Mouse (Mus musculus) liver, postnatal 0 days (tissue): ENCODE results near the gene Pole2. TPM values are rescaled to one million over a fixed set of nuclear protein-coding genes. Genes with fewer than 3 reads are reported as not detected.

Experiments
- ATAC-seq: fragments of 200-750 bp; cut with Nextera tagmentation; 2 replicates; pipeline ENCODE4 v1.8.0; 2017; ENCODE audit warnings: mild to moderate bottlenecking, moderate library complexity
- DNase-seq: peaks from one replicate; pipeline ENCODE4 v3.0.0-alpha.2; 2016
- H3K27ac ChIP-seq: fragments of 300-500 bp; sonication (generic); 2 replicates; pipeline ENCODE4 v1.5.1; 2014; ENCODE audit warnings: antibody characterized with exemption, moderate library complexity, mild to moderate bottlenecking, low read depth
- H3K27me3 ChIP-seq: fragments of 300-500 bp; sonication (generic); 2 replicates; pipeline ENCODE4 v1.6.1; 2014; ENCODE audit warnings: low read length, control low read depth, mixed read lengths; ENCODE audit not compliant: insufficient read depth
- H3K36me3 ChIP-seq: fragments of 300-500 bp; sonication (generic); replicated peaks from 2 replicates; pipeline ENCODE4 v1.6.1; 2014; ENCODE audit warnings: mild to moderate bottlenecking, control low read depth, low read length, moderate library complexity, mixed read lengths; ENCODE audit not compliant: insufficient read depth
- H3K4me1 ChIP-seq: fragments of 300-500 bp; sonication (generic); 2 replicates; pipeline ENCODE4 v1.6.1; 2014; ENCODE audit warnings: antibody characterized with exemption, mild to moderate bottlenecking, control low read depth; ENCODE audit not compliant: insufficient read depth
- H3K4me2 ChIP-seq: fragments of 300-500 bp; sonication (generic); 2 replicates; pipeline ENCODE4 v1.6.1; 2014; ENCODE audit warnings: low read depth, mild to moderate bottlenecking, low read length, moderate library complexity, mixed read lengths
- H3K4me3 ChIP-seq: fragments of 300-500 bp; sonication (generic); 2 replicates; pipeline ENCODE4 v1.5.1; 2014; ENCODE audit warnings: low read depth, low read length
- H3K9ac ChIP-seq: fragments of 300-500 bp; sonication (generic); replicated peaks from 2 replicates; pipeline ENCODE4 v1.6.1; 2014; ENCODE audit warnings: mild to moderate bottlenecking, moderate library complexity
- H3K9me3 ChIP-seq: fragments of 300-500 bp; sonication (generic); 2 replicates; pipeline ENCODE4 v1.6.1; 2016; ENCODE audit warnings: mild to moderate bottlenecking, control low read depth, low read length, mixed read lengths
- CTCF ChIP-seq: sonication (generic); IDR thresholded peaks from 2 replicates; pipeline ENCODE4 v1.5.1; 2016; ENCODE audit warnings: antibody characterized with exemption, low read depth
- EP300 ChIP-seq: IDR thresholded peaks from 2 replicates; pipeline ENCODE4 v1.6.1; 2016; ENCODE audit warnings: antibody characterized with exemption, low read depth, mild to moderate bottlenecking
- WGBS: fragments of 180-500 bp; shearing (Covaris S2); extraction: QIAGEN DNeasy Blood & Tissue Kit; methylation state at CpG from one replicate; pipeline ENCODE4 v1.1.7; 2014; ENCODE audit not compliant: insufficient replicate concordance; 5-methylcytosine and 5-hydroxymethylcytosine counted together
- polyA plus RNA-seq: library from polyadenylated mRNA; unstranded; fragments of >200 nt; fragmentation: Nextera tagmentation; extraction: Ambion mirVana; gene quantifications from 2 replicates; pipeline ENCODE4 v1.2.1, GENCODE M21; 2015

Pole2 gene
- polyA plus RNA-seq, 1 experiment from 2014 or later = 9.3 TPM

DNA sequence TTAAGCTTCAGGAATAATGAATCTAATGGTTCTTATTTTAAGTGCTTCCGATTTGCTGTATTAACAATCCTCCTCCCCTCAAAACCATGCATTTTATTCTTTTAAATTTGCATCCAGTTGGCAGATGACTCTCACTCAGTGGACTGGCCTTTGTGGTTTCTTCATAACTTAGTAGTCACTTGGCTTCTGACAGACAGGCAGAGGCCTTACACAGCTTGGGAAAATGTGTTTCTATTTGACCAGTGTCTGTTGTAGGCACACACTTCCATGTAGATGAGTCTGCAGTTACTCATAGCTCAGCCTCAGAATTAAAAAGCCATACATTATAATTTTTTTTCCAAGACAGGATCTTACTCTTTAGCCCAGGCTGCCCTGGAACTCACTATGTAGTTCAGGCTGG lies 25.8 kb upstream of the Pole2 start:
- Histone ChIP-seq H3K9ac (no peak overlapping the region), H3K4me2 (no peak overlapping the region), H3K4me3 (no peak overlapping the region), H3K9me3 (no peaks in the 10 kb centered on the region), H3K4me1 (no peaks in the 10 kb centered on the region), H3K27ac (no peak overlapping the region), H3K36me3 (no peaks in the 10 kb centered on the region), H3K27me3 (no peaks in the 10 kb centered on the region)
- DNase-seq (no peak), ATAC-seq (no peak)
- TF ChIP-seq CTCF (no peak), EP300 (no peak)
- WGBS = 94% methylated on average over 1 of the region's 1 CpGs

DNA sequence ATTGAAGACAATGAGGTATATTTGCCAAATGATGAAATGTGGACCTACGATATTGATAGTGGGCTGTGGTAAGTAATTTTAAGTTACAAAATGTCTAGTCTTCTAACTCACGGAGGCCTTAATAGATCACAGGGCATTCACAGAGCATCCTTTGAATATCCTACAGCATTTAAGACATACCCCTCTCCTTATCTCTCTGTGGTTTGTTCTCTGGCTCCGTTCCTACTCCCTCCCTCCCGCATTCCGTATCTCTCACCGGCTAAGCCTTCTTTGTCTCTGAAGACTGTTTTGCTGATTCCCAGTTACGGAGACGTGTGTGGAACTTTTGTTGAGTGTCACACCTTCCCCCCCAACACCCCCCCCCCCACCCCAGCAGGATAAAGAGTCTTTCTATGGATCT lies 22.8 kb upstream of the Pole2 start:
- H3K27me3 ChIP-seq = no peaks in the 10 kb centered on the region
- DNase-seq (no peak), ATAC-seq (no peak)
- no peak overlapping the region for H3K9ac ChIP-seq
- no peak overlapping the region for H3K27ac ChIP-seq
- H3K4me3 ChIP-seq = no peak overlapping the region
- H3K9me3 ChIP-seq = no peaks in the 10 kb centered on the region
- 45% methylated on average over 8 of the region's 8 CpGs for WGBS
- H3K4me2 ChIP-seq = peak overlapping the region; percentile 26; the same call in 1 of the 2 replicates
- TF ChIP-seq EP300 (no peak), CTCF (no peak)
- H3K4me1 ChIP-seq = no peaks in the 10 kb centered on the region
- no peaks in the 10 kb centered on the region for H3K36me3 ChIP-seq

DNA sequence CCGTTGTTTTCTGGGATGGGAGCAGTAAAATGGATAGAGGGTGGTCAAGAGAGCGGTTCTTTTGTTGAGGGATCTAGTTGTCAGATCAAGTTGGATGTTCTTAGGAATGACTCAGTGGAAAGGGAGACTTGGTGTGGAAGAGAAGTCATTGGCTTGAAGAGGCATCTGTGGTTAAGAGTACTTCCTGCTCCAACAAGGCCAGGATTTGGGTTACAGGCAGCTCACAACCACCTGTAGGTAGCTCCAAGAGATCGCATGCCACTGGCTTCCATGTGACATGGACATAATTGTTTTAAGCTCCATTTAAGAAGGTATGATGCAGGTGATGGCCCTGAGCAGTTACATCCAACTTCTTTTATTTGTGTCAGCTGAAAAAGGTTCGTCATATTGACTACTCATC lies 21.8 kb upstream of the Pole2 start:
- 82% methylated on average over 4 of the region's 4 CpGs for WGBS
- Histone ChIP-seq H3K27me3 (no peaks in the 10 kb centered on the region), H3K4me1 (no peaks in the 10 kb centered on the region)

DNA sequence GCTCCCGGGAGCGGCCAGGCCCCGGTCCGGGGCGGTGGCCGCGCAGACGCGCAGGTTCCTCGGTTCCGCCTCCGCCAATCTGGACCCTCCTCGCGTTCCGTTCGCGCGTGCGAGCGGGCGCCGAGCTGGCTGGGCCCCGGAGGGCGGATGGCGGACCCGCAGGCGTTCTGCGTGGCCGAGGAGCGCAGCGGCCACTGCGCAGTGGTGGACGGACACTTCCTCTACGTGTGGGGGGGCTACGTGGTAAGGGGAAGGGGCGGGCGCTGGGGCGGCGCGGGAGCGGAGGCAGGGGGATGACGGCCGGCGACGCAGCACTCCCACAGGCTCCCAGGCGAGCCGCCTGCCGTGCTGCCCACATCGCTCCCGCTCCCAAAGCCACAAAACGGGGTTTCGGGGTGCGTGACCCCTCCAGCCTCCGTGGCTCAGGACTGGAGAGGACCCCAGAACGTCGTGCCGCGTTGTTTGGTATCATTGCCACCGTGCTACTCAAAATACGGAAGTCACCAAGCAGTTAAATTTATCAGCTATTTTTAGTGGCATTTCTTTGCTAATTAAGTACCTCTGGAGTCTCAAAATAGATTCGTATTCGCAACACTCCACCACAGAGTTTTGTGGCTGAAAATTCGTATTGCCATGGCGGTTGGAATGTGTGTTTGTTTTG lies 13.9 kb upstream of the Pole2 start:
- H3K9me3 ChIP-seq = no peaks in the 10 kb centered on the region
- H3K4me3 ChIP-seq = peak overlapping the region; percentile 85
- no peaks in the 10 kb centered on the region for H3K36me3 ChIP-seq
- H3K9ac ChIP-seq = peak overlapping the region; percentile 84
- TF ChIP-seq CTCF (no peak), EP300 (no peak)
- under 1% methylated on average over 53 of the region's 64 CpGs for WGBS
- H3K27me3 ChIP-seq = no peaks in the 10 kb centered on the region
- peak overlapping the region; percentile 74 for H3K27ac ChIP-seq
- peaks cover 6% of the 10 kb centered on the region; the same call in 1 of the 2 replicates for H3K4me1 ChIP-seq
- peak overlapping the region; percentile 100 for H3K4me2 ChIP-seq
- DNase-seq = peak; percentile 73
- peak; percentile 88 for ATAC-seq

More for the DNA sequence above, 21.8 kb upstream of the Pole2 start:
- DNase-seq = no peak
- Histone ChIP-seq H3K9ac (no peak overlapping the region), H3K9me3 (no peaks in the 10 kb centered on the region), H3K36me3 (no peaks in the 10 kb centered on the region), H3K4me3 (no peak overlapping the region), H3K27ac (no peak overlapping the region), H3K4me2 (no peak overlapping the region)
- ATAC-seq = no peak
- no peak for TF ChIP-seq CTCF

DNA sequence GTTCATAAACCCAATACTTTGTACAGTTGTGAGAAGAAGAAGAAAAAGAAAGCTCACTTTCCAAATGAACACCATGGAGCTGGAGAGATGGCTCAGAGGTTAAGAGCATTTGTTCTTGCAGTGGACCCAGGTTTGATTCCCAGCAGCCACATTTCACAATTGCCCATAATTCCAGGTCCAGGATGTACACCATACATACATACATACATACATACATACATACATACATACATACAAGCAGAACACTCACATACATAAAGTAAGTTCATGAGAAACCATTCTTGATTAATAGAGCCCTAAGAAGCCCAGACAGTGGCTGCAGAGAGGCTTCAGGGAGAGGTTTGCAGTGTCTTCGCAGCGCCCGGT lies 13.4 kb upstream of the Pole2 start:
- peak overlapping the region; percentile 74 for H3K27ac ChIP-seq
- no peaks in the 10 kb centered on the region for H3K27me3 ChIP-seq
- WGBS = 0% methylated on average over 3 of the region's 3 CpGs
- ATAC-seq = no peak; the same call in 1 of the 2 replicates
- DNase-seq = no peak
- H3K4me1 ChIP-seq = peaks cover 6% of the 10 kb centered on the region; the same call in 1 of the 2 replicates
- no peaks in the 10 kb centered on the region for H3K9me3 ChIP-seq
- peak overlapping the region; percentile 84 for H3K9ac ChIP-seq
- TF ChIP-seq CTCF (no peak), EP300 (no peak)
- H3K4me2 ChIP-seq = peak overlapping the region; percentile 100
- H3K36me3 ChIP-seq = no peaks in the 10 kb centered on the region
- peak overlapping the region; percentile 85 for H3K4me3 ChIP-seq

DNA sequence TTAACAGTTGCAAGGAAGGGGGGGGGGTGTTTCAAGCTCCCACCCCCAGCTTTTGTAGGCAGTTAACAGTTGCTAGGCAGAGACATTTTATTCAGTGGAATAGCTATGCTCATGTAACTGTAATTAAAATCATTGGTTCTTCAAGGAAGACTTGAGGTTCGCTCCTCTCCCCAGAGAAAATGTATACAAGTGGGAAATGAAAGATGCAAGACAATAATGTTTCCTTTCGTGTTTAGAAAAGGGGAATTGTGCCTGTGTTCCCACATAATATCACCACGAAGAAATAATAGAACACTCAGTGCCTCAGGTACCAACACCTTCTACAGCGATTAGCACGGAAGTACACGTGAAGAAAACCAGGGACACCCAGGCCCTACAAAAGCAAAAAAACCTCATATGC lies 12.9 kb upstream of the Pole2 start, which contains the start of gene Klhdc1:
Gene Klhdc1, plus strand, starts transcription at position 301 of the 400 bp plus-strand sequence.
- Histone ChIP-seq H3K27ac (peak within 1 kb of the TSS; percentile 74), H3K9ac (peak within 1 kb of the TSS; percentile 84), H3K4me2 (peak within 1 kb of the TSS; percentile 100), H3K36me3 (no peaks in the 10 kb centered on the region), H3K4me3 (peak within 1 kb of the TSS; percentile 85), H3K4me1 (peaks cover 6% of the 10 kb centered on the region; the same call in 1 of the 2 replicates), H3K27me3 (no peaks in the 10 kb centered on the region), H3K9me3 (no peaks in the 10 kb centered on the region)
- no peak for DNase-seq
- WGBS = 57% methylated on average over 6 of the region's 6 CpGs
- TF ChIP-seq CTCF = no peak
- TF ChIP-seq EP300 = no peak
- no peak for ATAC-seq
